Mouse (Mus musculus): ENCODE data around the gene Myh3.

- no peak for TF ChIP-seq POLR2A (IDR thresholded peaks at IDR 0.05; ENCODE audit: control insufficient read depth, low read depth, low read length)
- TF ChIP-seq CTCF (IDR thresholded peaks at IDR 0.05; ENCODE audit: control insufficient read depth, insufficient read depth, insufficient replicate concordance, low read depth, low read length): no peak
Measured at GRCm38 (mm10) chr11:67106973-67107372, 28.9 kb downstream of the Myh3 start.

Measured in testis, adult 2 months (tissue).